Mouse (Mus musculus) embryo, embryonic 9.5 days (tissue): ENCODE results near the gene Eaf2.
"Not testable (repeated sequence)": the region's sequence is repeated elsewhere in the genome, so short reads cannot be mapped to it uniquely, and the experiment has no call there.

Experiments
- DNase-seq: peaks from one replicate; pipeline ENCODE4 v3.0.0-alpha.2; 2017; ENCODE audit errors: extremely low spot score

The Eaf2 gene

DNA sequence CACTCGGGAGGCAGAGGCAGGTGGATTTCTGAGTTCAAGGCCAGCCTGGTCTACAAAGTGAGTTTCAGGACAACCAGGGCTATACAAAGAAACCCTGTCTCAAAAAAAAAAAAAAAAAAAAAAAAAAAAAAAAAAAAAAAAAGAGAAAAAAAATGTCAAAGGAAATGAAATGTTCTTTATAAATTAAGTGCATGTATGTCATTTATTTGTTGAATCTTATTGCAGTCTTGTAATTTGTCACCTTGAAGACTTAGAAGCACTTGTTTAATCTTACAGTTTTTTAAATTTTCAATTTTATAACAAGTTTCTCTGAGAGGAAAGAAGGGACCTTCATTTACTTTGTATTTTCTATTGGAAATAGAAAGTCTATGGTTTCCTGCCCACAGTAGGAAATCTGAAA lies 27.9 kb downstream of the Eaf2 start:
- not testable (repeated sequence) for DNase-seq

GRCm38 (mm10) chr16:36828820-36829219 lies 46.0 kb downstream of the Eaf2 start:
- DNase-seq = peak; percentile 7

- peak; percentile 91 for DNase-seq
These were observed 46.6 kb downstream of the Eaf2 start, which contains the start of gene Iqcb1 for GRCm38 (mm10) chr16:36828054-36828786. Iqcb1 (plus strand) TSS chr16:36828385.

GRCm38 (mm10) chr16:36827611-36828053 lies 47.2 kb downstream of the Eaf2 start:
- DNase-seq = no peak

DNA sequence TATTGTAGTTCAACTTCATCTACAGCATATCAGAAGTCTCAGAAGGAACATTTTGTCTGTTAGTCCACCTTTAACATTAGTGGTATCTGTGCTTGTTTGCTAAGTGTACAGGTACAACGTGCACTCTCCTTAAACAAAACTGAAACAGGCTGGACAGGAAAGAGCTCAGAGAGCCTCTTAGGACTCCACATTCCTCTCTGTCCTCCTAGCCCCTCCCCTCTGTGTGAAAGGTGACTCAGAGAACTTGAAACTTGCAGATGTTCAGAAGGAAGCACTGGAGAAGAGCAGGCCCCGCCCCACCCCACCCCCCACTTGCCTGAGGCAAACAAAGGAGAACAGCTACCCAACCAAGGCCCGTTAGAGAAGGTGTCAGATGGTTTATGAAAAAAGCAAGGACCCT lies 53.3 kb downstream of the Eaf2 start:
- peak; percentile 63 for DNase-seq

- DNase-seq = no peak
These were observed 54.1 kb downstream of the Eaf2 start for GRCm38 (mm10) chr16:36820747-36821146.

GRCm38 (mm10) chr16:36820016-36820415 lies 54.8 kb downstream of the Eaf2 start:
- no peak for DNase-seq

DNA sequence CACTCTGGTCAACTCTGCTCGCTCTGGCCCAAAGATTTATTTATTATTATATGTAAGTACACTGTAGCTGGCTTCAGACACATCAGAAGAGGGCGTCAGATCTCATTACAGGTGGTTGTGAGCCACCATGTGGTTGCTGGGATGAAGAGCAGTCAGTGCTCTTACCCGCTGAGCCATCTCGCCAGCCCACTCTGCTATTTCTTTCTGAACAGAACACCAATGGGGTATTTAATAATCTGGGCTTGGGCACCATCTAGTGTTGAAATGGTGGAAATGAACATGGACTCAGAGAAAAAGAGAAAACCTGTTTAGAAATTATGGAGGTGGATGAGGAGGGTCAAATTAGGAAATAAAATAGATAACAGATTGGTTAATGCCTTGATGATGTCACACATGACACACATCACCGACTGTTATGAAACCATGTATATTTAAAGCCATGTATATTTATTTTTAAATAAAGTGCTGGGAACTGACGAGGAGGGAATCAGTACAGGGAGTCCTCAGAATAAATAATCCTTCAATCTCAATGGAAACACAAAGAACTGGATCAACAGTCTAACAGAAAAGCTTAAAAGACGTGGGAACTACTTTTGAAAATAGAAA lies 57.4 kb downstream of the Eaf2 start:
- DNase-seq = peak; percentile 72

DNA sequence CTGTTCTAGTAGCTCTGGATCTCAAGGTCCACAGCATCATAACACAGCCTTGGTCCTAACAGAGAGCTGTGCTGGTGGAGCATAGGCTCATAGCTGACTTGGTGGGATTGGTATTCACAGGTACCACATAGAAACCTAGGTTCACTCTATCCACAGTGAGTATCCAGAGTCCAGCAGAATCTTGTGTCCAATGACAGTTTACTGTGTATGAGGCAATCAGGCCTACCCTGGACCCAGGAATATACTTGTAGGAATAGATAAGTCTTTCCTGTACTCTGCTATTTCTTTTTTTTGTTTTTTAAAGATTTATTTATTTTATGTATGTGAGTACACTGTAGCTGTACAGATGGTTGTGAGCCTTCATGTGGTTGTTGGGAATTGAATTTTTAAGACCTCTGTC lies 57.9 kb downstream of the Eaf2 start:
- DNase-seq = no peak

GRCm38 (mm10) chr16:36813680-36814079 lies 61.1 kb downstream of the Eaf2 start:
- no peak for DNase-seq

DNA sequence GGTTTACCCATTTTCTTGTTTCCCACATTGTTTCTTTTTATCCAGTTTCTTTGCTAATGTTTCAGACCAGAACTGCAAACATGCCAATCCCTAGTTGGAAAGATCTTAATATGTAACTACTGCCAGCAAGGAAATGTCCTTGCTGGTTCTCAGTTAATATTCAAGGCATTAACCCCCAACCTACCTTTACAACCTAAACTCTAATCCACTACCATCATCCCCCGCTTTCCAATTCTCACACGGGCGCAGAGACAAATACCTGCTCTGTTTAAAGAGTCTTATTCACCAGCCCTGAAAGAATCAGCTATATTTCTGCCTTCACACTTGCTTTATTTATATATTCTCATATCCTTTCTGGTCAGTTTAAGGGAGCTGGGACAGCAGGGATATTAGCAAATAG lies 66.2 kb downstream of the Eaf2 start:
- DNase-seq = no peak

- no peak for DNase-seq
These were observed 72.4 kb downstream of the Eaf2 start for GRCm38 (mm10) chr16:36802361-36802760.

- DNase-seq = no peak
These were observed 76.5 kb downstream of the Eaf2 start for GRCm38 (mm10) chr16:36798334-36798733.

DNA sequence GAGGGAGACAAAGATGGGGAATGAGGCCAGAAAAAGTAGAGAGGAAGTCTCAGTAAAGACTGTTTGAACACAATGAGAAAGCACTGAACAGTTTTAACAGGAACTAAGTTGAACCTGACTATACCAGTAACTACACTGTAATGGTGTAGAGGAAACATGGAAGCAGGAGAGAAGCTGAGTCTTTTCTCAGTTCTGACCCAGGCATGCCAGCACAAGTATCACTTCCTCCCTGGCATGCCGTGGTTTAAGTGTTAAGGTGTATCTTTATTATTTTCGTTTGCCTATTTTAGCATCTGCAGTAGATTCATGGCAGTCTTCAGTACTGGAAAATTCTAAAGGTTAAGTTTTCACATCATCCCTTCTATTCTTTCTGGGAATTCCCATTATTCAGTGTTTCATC lies 79.8 kb downstream of the Eaf2 start:
- no peak for DNase-seq

DNA sequence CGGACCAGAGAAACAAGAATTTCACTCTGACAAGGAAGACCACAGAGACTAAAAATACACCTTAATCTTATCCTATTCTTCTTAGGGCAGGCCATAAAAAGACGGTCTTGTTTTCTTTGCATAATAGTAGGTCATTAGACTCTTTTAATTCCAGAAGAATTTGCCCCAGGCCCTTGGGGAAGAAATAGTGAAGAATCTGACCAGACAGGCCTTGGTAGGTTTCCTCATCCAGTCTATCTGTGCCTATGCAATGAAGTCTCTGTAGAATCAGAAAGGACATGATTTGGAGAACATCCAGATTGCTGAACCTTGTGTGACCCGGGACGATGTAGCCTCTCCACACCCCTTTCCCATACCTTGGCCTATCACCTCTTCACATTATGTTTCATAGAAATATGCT lies 84.6 kb downstream of the Eaf2 start:
- DNase-seq = no peak

DNA sequence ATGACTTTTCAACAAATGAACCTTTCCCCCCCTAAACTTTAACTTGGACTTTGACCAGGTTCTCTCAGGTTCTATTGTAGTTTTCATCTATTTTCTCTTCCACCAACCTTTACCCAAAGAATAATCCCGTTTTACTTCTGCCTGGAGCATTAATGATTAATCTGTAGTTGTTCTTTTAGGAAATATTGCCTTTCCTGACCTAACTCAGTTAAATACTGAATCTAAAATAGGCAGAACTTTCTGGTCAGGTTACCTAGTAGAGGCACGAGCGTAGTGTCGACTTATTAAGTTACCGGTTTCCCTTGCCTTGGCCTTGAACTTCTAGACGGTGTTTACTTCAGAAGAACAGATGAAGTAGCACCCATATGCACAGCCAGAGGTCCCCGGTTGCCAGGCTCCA lies 88.3 kb downstream of the Eaf2 start:
- no peak for DNase-seq

DNA sequence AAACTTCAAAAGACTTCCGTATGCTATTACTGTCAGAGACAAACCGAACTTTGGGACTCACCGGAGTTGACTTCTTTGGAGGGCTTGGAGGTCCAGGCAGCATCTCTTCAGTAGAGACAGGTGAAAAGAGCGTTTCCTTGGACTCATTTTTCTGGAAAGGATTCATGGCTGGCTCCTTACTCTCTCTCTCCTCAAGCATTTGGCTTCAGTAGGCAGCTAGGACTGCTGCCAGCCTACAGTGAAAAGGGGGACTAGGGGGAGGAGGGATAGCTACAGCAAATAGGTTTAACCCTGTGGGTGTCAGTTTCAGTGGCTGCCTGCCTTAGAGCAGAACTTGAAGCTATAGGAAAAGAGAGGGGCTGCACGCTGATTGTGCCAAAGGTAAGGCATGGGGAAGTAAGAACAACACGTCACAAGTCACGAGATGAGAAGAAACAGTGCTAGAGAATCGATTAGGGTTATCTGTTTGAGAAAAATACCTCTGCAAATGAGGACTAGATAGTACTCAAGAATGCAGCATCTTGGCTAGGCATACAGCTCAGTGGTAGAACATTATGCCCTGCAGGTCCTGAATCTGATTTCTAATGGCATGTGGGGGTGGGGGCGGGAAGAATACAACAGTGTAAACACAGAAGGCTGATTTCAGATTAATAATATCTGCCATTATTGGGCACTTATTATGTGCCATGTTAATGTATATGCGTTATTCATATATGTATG lies 90.0 kb downstream of the Eaf2 start, which contains the start of gene Slc15a2:
Slc15a2 (minus strand) TSS at position 369 of the 720 bp plus-strand sequence.
- no peak for DNase-seq

GRCm38 (mm10) chr16:36784146-36784545 lies 90.7 kb downstream of the Eaf2 start:
- DNase-seq = no peak

DNA sequence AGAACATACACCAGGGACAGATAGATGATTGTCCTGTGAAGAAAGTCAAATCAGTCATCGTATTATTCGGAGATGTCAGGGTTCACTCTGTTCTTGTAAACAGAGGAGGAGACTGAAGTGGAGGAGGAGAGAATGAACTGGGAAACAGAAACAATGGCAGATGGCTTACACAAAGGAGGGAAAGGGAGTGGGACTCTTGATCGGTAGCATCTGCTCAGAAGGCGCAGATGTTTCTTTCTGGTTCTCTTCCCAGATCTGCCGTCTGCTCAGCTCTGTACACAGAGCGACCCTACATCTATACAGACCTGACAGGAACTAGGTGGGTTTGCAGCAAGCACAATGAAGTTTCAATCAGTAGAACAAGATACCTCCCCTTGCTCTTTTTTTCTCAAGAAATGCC lies 99.1 kb downstream of the Eaf2 start:
- no peak for DNase-seq

DNA sequence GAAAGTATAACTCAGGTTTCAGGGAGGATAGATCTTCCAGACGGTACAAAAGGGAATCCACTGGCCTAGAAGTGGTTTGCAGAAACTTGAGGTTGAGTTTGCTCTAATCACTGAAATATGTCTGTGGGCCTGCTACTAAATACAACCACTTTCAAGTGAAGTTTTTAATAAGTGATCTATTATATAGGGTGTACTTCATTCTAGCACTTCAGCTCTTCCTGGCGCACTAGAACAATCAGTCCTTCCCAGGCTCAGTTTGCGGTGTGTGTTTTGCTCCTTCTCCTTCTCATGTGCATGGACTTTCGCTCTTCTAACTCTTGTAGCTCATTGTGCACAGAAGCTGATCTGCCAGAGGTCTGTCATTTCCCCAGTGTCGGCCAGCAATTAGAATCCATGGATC lies 101.8 kb downstream of the Eaf2 start:
- no peak for DNase-seq

DNA sequence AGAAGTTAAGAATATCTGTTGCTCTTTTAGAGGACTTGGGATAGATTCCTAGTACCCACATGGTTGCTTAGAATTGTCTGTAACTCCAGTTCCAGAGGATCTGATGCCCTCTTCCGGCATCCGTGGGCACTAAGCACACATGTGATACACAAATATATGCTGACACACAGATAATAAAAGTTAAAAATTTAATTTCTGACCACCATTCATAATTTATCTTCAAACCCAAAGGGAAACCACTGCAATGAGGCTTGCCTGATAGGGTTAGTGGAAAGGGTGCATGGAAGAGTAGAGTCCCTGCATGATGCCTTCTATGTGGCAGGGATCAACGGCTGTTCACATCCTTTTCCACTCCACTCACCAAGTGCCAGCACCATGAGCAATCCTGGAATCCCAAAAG lies 103.1 kb downstream of the Eaf2 start:
- no peak for DNase-seq

- DNase-seq = no peak
These were observed 103.6 kb downstream of the Eaf2 start for GRCm38 (mm10) chr16:36771244-36771643.

GRCm38 (mm10) chr16:36770830-36771229 lies 104.0 kb downstream of the Eaf2 start:
- no peak for DNase-seq
